In the genomic region with DNA sequence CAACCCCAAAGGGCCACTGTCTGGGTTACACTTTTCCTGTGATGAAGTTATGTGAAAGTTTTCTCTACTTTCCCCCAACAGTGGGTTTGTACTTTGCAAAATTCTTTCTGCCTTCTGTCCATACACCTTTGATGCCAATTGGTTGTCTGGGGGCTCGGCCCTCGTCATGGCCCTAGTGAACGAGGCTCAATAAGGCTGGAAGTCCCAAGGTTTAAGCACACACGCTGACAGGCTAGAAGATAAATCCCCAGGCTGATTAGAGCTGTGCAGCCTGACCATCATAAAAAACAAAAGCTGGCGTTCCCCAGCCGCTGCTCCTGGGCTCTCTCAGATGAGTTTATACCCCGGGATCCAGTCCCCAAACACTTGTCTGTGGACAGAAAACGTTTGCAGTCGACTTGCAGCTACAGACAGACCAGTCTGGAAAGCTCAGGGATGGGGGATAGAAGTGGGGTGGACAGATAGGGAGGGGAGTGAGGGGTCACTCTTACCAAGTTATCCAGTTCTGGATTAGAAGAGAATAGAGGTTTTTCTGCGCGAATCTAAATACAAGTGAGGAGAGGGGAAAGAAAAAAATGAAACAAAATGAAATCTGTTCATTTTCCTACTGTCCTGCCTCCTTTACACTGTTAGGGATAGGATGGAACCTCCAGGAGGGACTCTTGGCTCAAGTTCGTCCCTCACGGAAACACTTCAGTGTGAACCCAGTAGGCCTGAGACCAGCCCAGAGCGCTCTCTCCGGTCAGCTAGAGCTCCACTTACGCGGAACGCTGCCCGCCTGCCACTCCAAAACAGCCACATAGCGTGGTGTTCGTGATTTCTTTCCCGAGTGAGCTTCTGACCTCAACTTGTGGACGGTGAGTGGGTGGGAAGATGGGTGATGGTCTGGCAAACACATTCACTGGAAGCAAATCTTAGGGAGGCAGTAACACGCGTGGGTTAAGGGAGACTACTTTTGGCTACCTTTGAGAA, we compare ENCODE assay signal across 8 mouse cellular contexts. TPM values are rescaled to one million over a fixed set of nuclear protein-coding genes. Genes with fewer than 3 reads are reported as not detected.
DNase-seq lines count a peak whose midpoint lies in the region; ATAC-seq lines count a peak whose summit lies in the region.

No protein-coding gene starts in this region.

- H3K27ac ChIP-seq in forebrain, embryonic 12.5 days, result peak overlapping the region; percentile 42; the same call in 1 of the 2 replicates
- peak overlapping the region; percentile 100 for H3K27ac ChIP-seq in intestine, embryonic 14.5 days (ENCODE audit: low read depth)
- peak overlapping the region; percentile 99 for H3K27ac ChIP-seq in midbrain, embryonic 10.5 days (replicated peaks)

- H3K9ac ChIP-seq in forebrain, embryonic 12.5 days, result peak overlapping the region; percentile 75
- peak overlapping the region; percentile 100 for H3K9ac ChIP-seq in intestine, embryonic 14.5 days (ENCODE audit: low read length)

- peaks cover 54% of the 10 kb centered on the region for H3K27me3 ChIP-seq in forebrain, embryonic 12.5 days
- H3K27me3 ChIP-seq in intestine, embryonic 14.5 days (replicated peaks; ENCODE audit: control insufficient read depth, insufficient read depth, low read length), result no peaks in the 10 kb centered on the region
- peaks cover 66% of the 10 kb centered on the region for H3K27me3 ChIP-seq in midbrain, embryonic 10.5 days (ENCODE audit: low read depth, poor library complexity, severe bottlenecking)

- no peaks in the 10 kb centered on the region for H3K9me3 ChIP-seq in forebrain, embryonic 12.5 days
- H3K9me3 ChIP-seq in intestine, embryonic 14.5 days (ENCODE audit: control insufficient read depth, low read length), result no peaks in the 10 kb centered on the region
- H3K9me3 ChIP-seq in midbrain, embryonic 10.5 days (replicated peaks), result no peaks in the 10 kb centered on the region

- intact Hi-C loops in left cerebral cortex, postnatal 25 days (cut with DNase I), result no loop called here

- peak; percentile 65 for DNase-seq in 3T3-L1 (ENCODE audit: low read depth, low spot score)
- DNase-seq in ZHBTc4 (ENCODE audit: low read depth, low spot score), result peak; percentile 32
- peak; percentile 82 for DNase-seq in intestine, embryonic 14.5 days (ENCODE audit: low spot score)
- DNase-seq in midbrain, embryonic 10.5 days (ENCODE audit: low spot score), result peak; percentile 57
- DNase-seq in right cerebral cortex, postnatal 25 days, result no peak
- no peak for DNase-seq in spleen, postnatal 36 days (ENCODE audit: low spot score in 2 of 2)
- no peak for DNase-seq in left cerebral cortex, postnatal 25 days (ENCODE audit: low spot score in 2 of 2)

- WGBS in forebrain, embryonic 12.5 days, result 8% methylated on average over 25 of the region's 25 CpGs
- WGBS in intestine, embryonic 14.5 days, result 5% methylated on average over 25 of the region's 25 CpGs
- 4% methylated on average over 25 of the region's 25 CpGs for WGBS in midbrain, embryonic 10.5 days

- H3K4me2 ChIP-seq in forebrain, embryonic 12.5 days, result peak overlapping the region; percentile 86
- H3K4me2 ChIP-seq in intestine, embryonic 14.5 days (ENCODE audit: low read length), result peak overlapping the region; percentile 88

- H3K4me1 ChIP-seq in forebrain, embryonic 12.5 days, result peaks cover 74% of the 10 kb centered on the region
- peaks cover 18% of the 10 kb centered on the region for H3K4me1 ChIP-seq in intestine, embryonic 14.5 days (replicated peaks; ENCODE audit: control insufficient read depth, insufficient read depth, low read length)
- H3K4me1 ChIP-seq in midbrain, embryonic 10.5 days, result peaks cover 92% of the 10 kb centered on the region

- H3K4me3 ChIP-seq in forebrain, embryonic 12.5 days (replicated peaks), result peak overlapping the region; percentile 58
- H3K4me3 ChIP-seq in intestine, embryonic 14.5 days (ENCODE audit: low read depth, low read length), result peak overlapping the region; percentile 95
- peak overlapping the region; percentile 75 for H3K4me3 ChIP-seq in midbrain, embryonic 10.5 days

- no peaks in the 10 kb centered on the region for H3K36me3 ChIP-seq in forebrain, embryonic 12.5 days (replicated peaks)
- H3K36me3 ChIP-seq in intestine, embryonic 14.5 days (ENCODE audit: control insufficient read depth, insufficient read depth, low read length), result peaks cover 68% of the 10 kb centered on the region
- H3K36me3 ChIP-seq in midbrain, embryonic 10.5 days, result peaks cover 6% of the 10 kb centered on the region; the same call in 1 of the 2 replicates

- no peak; the same call in 1 of the 2 replicates for ATAC-seq in forebrain, embryonic 12.5 days (ENCODE audit: low FRiP score)
- ATAC-seq in intestine, embryonic 14.5 days (replicated peaks; ENCODE audit: low FRiP score, low TSS enrichment, low read depth), result 0 out of 2 replicates have a peak, but pooled peaks have one; percentile 29

RNA-seq across cellular contexts. Expression of a gene that starts 5.4 kb away (rescaled TPM):
- 40.4 and 44.8 TPM in 2 replicates for polyA plus RNA-seq in forebrain, embryonic 12.5 days (2016; fragmentation: Nextera tagmentation; extraction: Ambion mirVana)
- 133 and 151 TPM in 2 replicates for polyA plus RNA-seq in intestine, embryonic 14.5 days (2014; fragmentation: Nextera tagmentation; extraction: Ambion mirVana)
- polyA plus RNA-seq in midbrain, embryonic 10.5 days (2016; fragmentation: Nextera tagmentation; extraction: Ambion mirVana), result 44.5 and 48.0 TPM in 2 replicates
- total RNA-seq in left cerebral cortex, postnatal 25 days (2021), result 1 to 10 TPM; 5.0 to 5.8 TPM

Comparison
In these comparisons a context has a peak if more than half of its experiments do, and no peak if none do; other contexts are left out.
1. DNase-seq: peak in 3T3-L1 (single experiment), ZHBTc4 (single experiment), intestine, embryonic 14.5 days (single experiment) and midbrain, embryonic 10.5 days (single experiment); none in right cerebral cortex, postnatal 25 days (single experiment), spleen, postnatal 36 days (0 of 2) and left cerebral cortex, postnatal 25 days (0 of 2).
2. H3K27ac ChIP-seq: peak in every context shown above with its lines; median percentile 100 in intestine, embryonic 14.5 days; 99 in midbrain, embryonic 10.5 days; 42 in forebrain, embryonic 12.5 days.
3. Peak in every context shown above with its lines, with median percentiles within 50 percentile points of each other: H3K4me3 ChIP-seq.